Mouse (Mus musculus): ENCODE results near the gene Adh7. TPM values are rescaled to one million over a fixed set of nuclear protein-coding genes. Genes with fewer than 3 reads are reported as not detected.
A peak's percentile ranks its signal among the peaks of the same experiment; 100 is the strongest.

Gene Adh7
- total and polyA plus RNA-seq, 3 experiments, result not detected

DNA sequence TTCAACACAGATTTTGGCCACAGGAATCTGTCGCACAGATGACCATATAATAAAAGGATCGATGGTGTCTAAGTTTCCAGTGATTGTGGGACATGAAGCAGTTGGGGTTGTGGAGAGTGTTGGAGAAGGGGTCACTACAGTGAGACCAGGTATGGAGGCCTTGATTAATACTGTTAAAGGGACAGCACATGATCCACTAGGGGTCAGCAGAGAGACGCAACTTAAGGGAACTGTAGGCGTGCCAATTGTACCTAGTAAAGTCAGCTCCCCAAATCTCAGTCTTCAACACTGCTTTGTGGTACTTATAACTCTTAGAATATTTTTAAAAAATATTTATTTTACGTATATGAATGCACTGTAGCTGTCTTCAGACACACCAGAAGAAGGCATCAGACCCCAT is 5.4 kb downstream of the Adh7 start (continued):
- TF ChIP-seq TBP (conservative IDR thresholded peaks at IDR 0.05; ENCODE audit: low read depth, low read length) (no peak), RAD21 (IDR thresholded peaks at IDR 0.05; ENCODE audit: low read depth, low read length) (peak; percentile 90), RCOR1 (conservative IDR thresholded peaks at IDR 0.05; ENCODE audit: low read depth, low read length) (no peak)

DNA sequence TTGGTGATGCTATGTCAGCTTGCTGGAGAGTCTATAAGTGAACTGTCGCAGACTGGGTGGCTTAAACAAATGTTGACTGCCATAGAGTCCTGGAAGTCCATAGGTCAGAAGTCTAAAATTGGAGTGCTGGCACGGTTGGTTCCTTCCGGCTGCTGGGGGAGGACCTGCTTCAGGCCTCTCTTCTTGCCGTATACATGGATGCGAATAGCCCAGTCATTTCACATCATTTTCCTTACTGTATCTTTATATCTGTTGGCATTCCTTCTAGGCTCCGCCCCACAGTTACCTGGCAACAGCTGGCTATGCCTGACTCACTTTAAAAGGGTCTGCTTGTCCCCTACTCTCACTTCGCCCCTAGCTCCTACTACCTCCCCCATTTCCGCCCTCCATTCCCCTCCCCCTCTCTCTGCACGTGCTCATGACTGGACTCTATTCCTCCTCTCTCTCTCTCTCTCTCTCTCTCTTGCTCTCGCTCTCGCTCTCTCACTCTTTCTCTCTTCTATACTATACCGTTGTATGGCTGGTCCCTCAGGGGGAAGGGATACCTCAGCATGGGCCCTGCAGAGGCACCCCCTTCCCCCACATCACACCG is 6.9 kb downstream of the Adh7 start:
- Histone ChIP-seq H3K79me2 (replicated peaks; ENCODE audit: control insufficient read depth, extremely low read depth, insufficient read depth, poor library complexity, severe bottlenecking) (no peaks in the 10 kb centered on the region), H3K36me3 (replicated peaks in 1 of 2; ENCODE audit: control insufficient read depth in 1 of 2, insufficient read depth in 1 of 2, low read length in 1 of 2) (no peaks in the 10 kb centered on the region), H3K4me1 (ENCODE audit: control insufficient read depth in 1 of 2, insufficient read depth in 2 of 2) (peaks cover 5 to 7% of the 10 kb centered on the region in 2 experiments; a peak in 2 of 4 replicates), H3K4me3 (replicated peaks in 1 of 3; ENCODE audit: low read depth in 2 of 3, low read length in 2 of 3, poor library complexity in 1 of 3) (no peak overlapping the region), H3K27ac (ENCODE audit: insufficient read depth, low read depth) (no peak overlapping the region), H3K9ac (ENCODE audit: insufficient read depth, low read depth) (no peak overlapping the region), H3K27me3 (replicated peaks) (no peaks in the 10 kb centered on the region), H3K9me3 (replicated peaks; ENCODE audit: low read length) (no peaks in the 10 kb centered on the region), H3K4me2 (ENCODE audit: insufficient read depth, low read depth, poor library complexity, severe bottlenecking) (no peak overlapping the region)
- DNase-seq (ENCODE audit: extremely low read depth), result no peak
- no peak for TF ChIP-seq GABPA (IDR thresholded peaks at IDR 0.05; ENCODE audit: insufficient replicate concordance, low read depth, low read length)
- peak; percentile 60 for TF ChIP-seq BHLHE40 (IDR thresholded peaks at IDR 0.05; ENCODE audit: low read depth, low read length)
- dilution Hi-C loops (cut with MboI; ENCODE audit: extremely low pct_ligation_motif_present, extremely low pct_unique_long_range_greater_than_20kb, low sequenced_read_pairs), result no loop called here
- in situ Hi-C loops (cut with MboI; ENCODE audit: low pct_ligation_motif_present, low pct_unique_long_range_greater_than_20kb, low sequenced_read_pairs), result loop anchor here (10.0 kb wide), 1 partner anchor 210 kb away; no protein-coding TSS in a partner anchor

DNA sequence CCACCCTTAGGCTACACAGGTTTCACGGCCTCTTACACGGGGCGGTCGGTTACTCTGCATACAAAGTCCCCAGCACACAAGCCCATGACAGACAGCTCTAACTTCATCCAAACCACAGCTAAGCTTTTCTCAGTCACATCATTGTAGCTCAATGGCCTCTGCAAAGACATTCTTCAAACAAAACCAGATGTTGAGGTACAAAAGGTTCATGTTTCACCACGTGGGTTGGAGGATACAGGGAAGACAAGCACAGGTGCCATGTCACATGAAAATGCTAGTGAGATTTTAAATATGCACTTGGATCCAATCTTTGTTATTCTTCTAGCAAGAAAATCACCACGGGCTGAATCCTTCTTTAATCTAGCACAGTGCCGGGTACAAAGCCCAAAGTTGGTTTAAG is 7.8 kb downstream of the Adh7 start:
- Histone ChIP-seq H3K4me3 (replicated peaks in 1 of 3; ENCODE audit: low read depth in 2 of 3, low read length in 2 of 3, poor library complexity in 1 of 3) (no peak overlapping the region), H3K4me1 (ENCODE audit: control insufficient read depth in 1 of 2, insufficient read depth in 2 of 2) (peaks cover 5 to 7% of the 10 kb centered on the region in 2 experiments; a peak in 2 of 4 replicates), H3K9ac (ENCODE audit: insufficient read depth, low read depth) (no peak overlapping the region), H3K4me2 (ENCODE audit: insufficient read depth, low read depth, poor library complexity, severe bottlenecking) (no peak overlapping the region), H3K9me3 (replicated peaks; ENCODE audit: low read length) (no peaks in the 10 kb centered on the region), H3K27ac (ENCODE audit: insufficient read depth, low read depth) (no peak overlapping the region), H3K36me3 (replicated peaks in 1 of 2; ENCODE audit: control insufficient read depth in 1 of 2, insufficient read depth in 1 of 2, low read length in 1 of 2) (no peaks in the 10 kb centered on the region), H3K79me2 (replicated peaks; ENCODE audit: control insufficient read depth, extremely low read depth, insufficient read depth, poor library complexity, severe bottlenecking) (no peaks in the 10 kb centered on the region), H3K27me3 (replicated peaks) (no peaks in the 10 kb centered on the region)
- in situ Hi-C loops (cut with MboI; ENCODE audit: low pct_ligation_motif_present, low pct_unique_long_range_greater_than_20kb, low sequenced_read_pairs) (loop anchor here (10.0 kb wide), 1 partner anchor 209 kb away; no protein-coding TSS in a partner anchor), dilution Hi-C loops (cut with MboI; ENCODE audit: extremely low pct_ligation_motif_present, extremely low pct_unique_long_range_greater_than_20kb, low sequenced_read_pairs) (no loop called here)
- TF ChIP-seq MAX (IDR thresholded peaks at IDR 0.05; ENCODE audit: low read length) (0 out of 2 replicates have a peak, but pooled peaks have one; percentile 4), MAZ (IDR thresholded peaks at IDR 0.05; ENCODE audit: low read depth, low read length) (no peak)
- no peak for DNase-seq (ENCODE audit: extremely low read depth)

DNA sequence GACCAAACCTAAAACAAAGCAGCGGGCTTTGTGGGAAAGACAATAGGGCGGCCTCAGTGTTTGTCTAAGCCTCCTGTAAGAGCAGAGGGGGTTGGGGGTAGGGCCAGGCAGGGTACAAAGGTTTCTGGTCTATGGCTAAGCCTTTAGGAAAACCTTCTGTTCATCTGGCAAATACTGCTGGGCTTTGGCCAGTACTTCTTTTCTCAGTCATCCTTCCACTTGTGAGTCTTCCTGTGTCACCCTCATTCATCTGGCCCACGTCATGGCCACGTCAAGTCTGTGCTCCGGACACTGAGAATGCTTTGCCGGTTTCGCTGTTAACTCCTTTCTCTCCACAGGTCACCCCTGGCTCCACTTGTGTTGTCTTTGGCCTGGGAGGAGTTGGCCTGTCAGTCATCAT is 8.3 kb downstream of the Adh7 start:
- no peak for DNase-seq (ENCODE audit: extremely low read depth)
- Histone ChIP-seq H3K36me3 (replicated peaks in 1 of 2; ENCODE audit: control insufficient read depth in 1 of 2, insufficient read depth in 1 of 2, low read length in 1 of 2) (no peaks in the 10 kb centered on the region), H3K4me1 (ENCODE audit: control insufficient read depth in 1 of 2, insufficient read depth in 2 of 2) (peaks cover 5 to 7% of the 10 kb centered on the region in 2 experiments; a peak in 2 of 4 replicates), H3K79me2 (replicated peaks; ENCODE audit: control insufficient read depth, extremely low read depth, insufficient read depth, poor library complexity, severe bottlenecking) (no peaks in the 10 kb centered on the region), H3K4me3 (replicated peaks in 1 of 3; ENCODE audit: low read depth in 2 of 3, low read length in 2 of 3, poor library complexity in 1 of 3) (no peak overlapping the region), H3K9me3 (replicated peaks; ENCODE audit: low read length) (no peaks in the 10 kb centered on the region), H3K4me2 (ENCODE audit: insufficient read depth, low read depth, poor library complexity, severe bottlenecking) (no peak overlapping the region), H3K27ac (ENCODE audit: insufficient read depth, low read depth) (no peak overlapping the region), H3K27me3 (replicated peaks) (no peaks in the 10 kb centered on the region), H3K9ac (ENCODE audit: insufficient read depth, low read depth) (no peak overlapping the region)
- TF ChIP-seq MAX (IDR thresholded peaks at IDR 0.05; ENCODE audit: low read length) (no peak), MYC (IDR thresholded peaks at IDR 0.05; ENCODE audit: low read depth, low read length) (no peak), USF1 (IDR thresholded peaks at IDR 0.05; ENCODE audit: low read depth, low read length) (no peak), JUN (IDR thresholded peaks at IDR 0.05; ENCODE audit: insufficient read depth, low read depth, low read length) (no peak)
- dilution Hi-C loops (cut with MboI; ENCODE audit: extremely low pct_ligation_motif_present, extremely low pct_unique_long_range_greater_than_20kb, low sequenced_read_pairs) (no loop called here), in situ Hi-C loops (cut with MboI; ENCODE audit: low pct_ligation_motif_present, low pct_unique_long_range_greater_than_20kb, low sequenced_read_pairs) (loop anchor here (10.0 kb wide), 1 partner anchor 209 kb away; no protein-coding TSS in a partner anchor)
